Mouse (Mus musculus): ENCODE measurements at regions not wholly inside any gene's neighbourhood (a gene's known extent, or its start where the extent isn't known, plus 50 kb on each side); places are given as distances from the start of the nearest gene placed in this dataset.

DNA sequence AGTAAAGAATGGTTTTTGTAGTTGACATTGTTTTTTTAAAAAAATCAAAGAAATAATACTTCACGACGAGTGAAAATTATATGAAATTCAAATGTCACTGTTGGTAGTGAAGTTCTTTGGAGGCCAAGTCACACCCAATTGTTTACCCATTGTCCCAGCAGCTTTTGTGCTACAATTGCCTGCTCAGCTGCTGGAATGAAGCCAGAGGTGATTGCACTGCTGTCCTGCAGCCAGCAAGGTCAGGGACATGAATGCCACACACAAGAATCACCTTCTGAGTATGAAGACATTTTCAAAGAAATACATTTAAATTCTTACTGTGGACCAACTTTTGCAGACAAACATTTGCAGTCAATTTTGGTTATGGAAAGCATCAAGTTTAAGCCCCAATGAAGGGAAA, 215.9 kb upstream of the Prdm1 start:
- peak in 1 of 2 experiments; percentile 29 for DNase-seq (ENCODE audit: low spot score in 2 of 2)

DNA sequence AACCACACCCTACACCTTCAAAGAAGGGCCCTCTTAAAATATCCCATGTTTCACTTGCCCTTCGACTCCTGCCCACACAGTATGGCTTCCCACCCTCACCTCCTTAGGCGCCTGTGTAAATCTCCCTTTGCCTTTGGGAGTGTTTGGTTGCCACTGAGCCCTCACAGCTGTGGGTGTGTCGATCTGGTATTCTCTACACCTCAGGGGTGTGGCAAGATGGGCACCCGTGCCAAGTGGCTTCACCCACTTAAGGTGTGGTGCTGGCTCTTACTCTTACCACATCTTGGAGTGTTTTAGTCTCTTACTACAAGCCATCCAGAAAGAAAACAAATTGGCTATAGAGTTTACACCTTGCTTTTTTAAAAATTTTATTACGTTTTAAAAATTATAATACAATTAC, 205.3 kb upstream of the Prdm1 start:
- DNase-seq (ENCODE audit: low spot score in 2 of 2) = no peak

DNA sequence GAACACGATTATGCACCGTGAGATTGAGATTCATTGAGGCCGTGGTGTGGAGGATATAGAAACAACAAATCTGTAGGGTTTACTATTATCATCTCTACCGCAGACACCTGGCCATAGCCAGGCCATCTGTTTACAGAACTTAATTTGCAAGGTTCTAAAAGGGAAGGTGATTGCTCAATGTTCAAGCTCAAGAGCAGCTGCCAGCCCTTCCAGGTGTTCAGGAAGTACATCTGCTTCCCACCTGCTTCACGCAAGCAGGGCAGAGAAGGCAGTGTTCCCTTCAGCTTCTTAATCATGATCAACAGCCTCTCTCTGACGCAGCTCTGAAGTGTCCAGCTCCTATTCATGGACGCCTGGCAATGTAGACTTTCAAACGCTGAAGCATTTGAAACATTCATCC, 202.4 kb upstream of the Prdm1 start:
- no peak for DNase-seq (ENCODE audit: low spot score in 2 of 2)

DNA sequence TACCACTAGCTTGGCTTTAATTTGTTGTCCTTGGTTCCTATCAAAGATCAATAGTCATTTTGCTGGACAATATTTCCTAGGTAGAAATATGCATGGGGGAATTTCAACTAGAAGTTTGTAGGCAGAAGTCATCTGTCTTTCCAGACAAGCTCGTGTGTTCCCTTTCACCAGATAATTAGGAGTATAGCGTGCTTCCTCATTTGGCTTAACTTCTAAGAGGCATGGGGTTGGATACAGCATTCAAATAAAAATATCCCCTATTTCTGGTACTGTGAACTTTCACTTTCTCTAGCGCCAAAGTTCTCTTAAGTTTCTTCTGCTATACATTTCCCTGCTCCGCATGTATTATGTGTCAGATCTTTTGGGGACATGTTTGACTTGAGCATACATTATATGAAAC, 200.7 kb upstream of the Prdm1 start:
- DNase-seq (ENCODE audit: low spot score in 2 of 2) = no peak

DNA sequence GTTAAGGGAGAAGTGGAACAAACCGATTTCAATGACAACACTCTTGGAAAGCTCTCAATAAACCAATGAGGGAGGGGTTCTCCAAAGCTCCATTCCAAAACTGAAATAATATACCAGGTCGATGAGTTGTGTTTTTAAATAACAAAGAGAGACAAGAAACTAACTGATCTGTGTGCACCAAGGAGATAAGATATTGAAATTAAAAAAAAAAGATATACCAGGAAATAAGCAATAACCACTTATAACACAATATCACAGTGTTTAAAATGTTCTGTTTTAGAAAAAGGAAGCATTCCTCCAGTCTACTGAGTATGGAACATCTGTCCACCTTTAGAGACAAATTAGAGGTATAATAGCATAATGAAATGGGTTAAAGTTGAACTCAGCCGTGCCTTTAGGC, 196.3 kb upstream of the Prdm1 start:
- no peak for DNase-seq (ENCODE audit: low spot score in 2 of 2)

DNA sequence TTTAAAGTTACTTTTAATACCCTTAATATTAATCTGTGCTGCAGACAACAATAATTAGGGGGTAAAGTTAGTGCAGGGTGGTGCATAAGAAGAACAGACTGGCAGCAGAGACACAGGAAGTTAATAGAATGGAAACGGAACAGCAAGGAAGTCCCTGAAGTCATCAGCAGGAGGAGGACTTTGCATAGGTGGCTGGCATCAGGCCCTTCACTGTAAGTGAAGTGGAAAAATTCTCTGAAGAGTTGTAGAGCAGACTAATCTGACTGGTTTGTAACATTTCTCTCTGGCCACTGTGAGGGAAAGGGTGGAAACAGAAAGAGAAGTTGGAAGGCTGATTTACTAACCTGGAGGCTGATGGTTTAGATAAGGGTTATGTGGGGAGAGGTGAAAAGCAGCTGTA, 195.5 kb upstream of the Prdm1 start:
- no peak for DNase-seq (ENCODE audit: low spot score in 2 of 2)

DNA sequence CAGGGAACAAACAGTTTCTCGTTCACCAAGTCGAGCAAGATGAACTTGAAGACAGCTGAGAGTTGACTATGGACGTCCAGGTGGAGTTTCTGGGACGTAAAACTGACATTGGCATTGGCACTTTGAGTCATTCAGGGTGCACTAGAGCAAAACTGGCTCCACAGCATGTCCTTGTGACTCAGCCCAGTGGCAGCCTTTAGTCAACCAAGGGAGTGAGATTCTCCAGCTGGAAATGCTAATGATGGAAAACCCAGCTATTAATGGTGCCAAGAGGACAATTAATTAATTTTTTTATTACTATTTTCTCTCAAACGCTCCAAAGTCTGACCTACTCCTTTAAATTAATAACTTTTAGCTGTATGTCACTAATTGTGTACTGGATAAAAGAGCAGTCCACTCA, 195.0 kb upstream of the Prdm1 start:
- no peak for DNase-seq (ENCODE audit: low spot score in 2 of 2)

DNA sequence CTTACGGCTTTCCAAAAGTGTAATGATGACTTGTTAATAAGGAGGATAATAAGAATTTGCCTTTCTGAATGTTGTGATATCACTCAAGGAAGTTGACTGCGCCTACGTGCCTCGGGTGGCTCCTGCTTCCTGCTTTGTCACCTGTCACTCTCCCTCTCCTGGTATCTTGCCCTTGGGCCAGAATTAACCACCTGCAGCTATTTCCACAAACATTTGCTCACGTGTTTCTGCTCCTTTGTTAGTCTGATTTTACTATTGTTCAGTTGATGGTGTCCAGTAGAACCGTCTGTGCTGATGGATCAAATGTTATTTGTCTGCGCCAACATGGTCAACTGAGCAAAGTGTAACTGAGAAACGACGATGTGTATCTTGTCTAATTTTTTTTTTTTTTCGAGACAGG, 193.4 kb upstream of the Prdm1 start:
- DNase-seq (ENCODE audit: low spot score in 2 of 2) = no peak

DNA sequence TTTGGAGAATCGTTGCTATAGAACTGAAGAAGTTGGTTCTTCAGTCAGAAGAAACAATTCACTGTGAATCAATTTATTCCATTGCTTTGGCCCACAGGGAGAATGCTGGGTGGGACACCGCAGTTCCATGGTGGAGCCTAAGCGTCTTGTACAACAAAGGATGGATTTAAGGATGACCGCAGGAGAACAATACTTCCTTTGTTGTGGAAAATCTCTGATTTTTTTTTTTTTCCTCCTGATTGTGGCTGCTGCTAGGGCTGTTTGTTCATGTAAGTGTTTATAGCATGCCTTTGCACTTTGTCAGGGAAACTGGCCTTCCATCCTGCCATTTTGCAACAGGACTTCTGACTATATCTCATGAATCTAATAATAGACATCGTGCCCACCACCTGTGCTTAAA, 188.3 kb upstream of the Prdm1 start:
- DNase-seq (ENCODE audit: low spot score in 2 of 2) = no peak

DNA sequence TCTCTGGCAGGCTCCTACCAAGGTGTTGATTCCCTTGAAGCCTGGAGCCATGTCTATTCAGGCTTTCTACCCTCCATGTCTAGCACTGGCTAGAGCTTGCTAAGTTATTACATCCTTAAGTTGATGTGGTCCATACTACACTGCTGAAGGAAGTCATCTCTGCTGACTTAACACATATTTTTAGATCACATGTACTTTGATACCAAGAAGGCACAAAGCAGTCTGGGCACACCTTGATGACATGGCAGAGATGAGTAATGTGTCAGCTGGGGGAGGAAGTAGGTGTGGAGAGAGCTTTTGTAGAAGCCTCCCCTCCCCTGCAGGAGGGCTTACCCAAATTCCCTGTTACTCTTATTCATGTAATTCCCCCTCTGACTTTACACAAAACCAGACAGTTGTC, 187.6 kb upstream of the Prdm1 start:
- no peak for DNase-seq (ENCODE audit: low spot score in 2 of 2)

DNA sequence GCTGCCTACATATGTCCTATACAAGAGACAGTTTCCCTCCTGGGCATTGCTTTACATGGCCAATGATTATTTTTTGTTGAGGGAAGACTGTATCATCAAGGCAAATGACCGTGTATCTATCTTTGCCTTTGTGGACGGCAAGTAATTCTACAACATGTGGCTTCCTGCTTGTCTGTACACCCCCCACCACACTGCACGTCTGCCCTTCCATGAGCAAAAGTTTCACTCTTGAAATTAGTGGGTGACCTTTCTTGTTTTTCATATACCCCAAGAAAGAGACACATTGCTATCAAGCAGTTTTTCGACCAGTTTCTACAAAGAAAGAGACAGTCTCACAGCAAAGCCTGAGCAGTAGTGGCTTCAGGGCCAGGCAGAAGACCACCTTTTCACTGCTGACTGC, 180.5 kb upstream of the Prdm1 start:
- DNase-seq (ENCODE audit: low spot score in 2 of 2) = no peak

DNA sequence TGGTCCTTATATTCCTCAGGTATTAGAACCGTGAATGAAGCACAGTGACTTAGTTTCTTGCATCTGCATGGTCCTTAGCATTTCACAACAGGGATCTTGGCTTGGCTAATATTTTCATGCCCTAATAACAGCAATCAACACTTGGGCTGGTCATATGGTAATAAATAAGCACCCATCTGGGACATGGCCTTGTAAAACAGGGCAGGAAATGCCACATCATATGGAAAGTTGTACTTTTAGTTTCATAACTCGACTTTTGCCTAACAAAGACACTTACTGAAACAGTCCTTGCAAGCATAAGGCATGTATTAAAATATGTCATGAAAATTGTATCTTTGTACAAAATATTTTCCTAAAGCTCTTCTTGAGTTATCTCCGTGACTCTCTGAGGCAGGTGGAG, 175.8 kb upstream of the Prdm1 start:
- DNase-seq (ENCODE audit: low spot score in 2 of 2) = no peak

DNA sequence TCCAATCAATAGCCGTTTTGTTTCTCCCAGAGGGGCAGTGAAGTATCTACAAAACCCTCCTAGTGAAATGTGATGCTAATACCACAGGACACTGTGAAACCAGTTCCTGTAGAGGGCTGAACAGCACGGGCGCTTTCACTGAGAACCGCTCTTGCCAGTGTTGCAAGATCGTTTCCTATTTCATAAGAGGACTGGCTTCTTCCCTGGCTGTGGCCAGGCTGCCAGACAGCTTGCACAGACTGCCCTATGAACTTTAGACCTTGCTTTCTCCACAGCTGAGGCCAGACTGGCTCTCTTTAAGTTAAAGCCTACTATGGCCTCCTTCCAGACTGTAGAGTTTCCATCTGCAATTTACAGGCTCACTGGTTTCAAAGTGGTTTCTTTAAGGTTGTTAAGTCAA, 173.8 kb upstream of the Prdm1 start:
- no peak for DNase-seq (ENCODE audit: low spot score in 2 of 2)

DNA sequence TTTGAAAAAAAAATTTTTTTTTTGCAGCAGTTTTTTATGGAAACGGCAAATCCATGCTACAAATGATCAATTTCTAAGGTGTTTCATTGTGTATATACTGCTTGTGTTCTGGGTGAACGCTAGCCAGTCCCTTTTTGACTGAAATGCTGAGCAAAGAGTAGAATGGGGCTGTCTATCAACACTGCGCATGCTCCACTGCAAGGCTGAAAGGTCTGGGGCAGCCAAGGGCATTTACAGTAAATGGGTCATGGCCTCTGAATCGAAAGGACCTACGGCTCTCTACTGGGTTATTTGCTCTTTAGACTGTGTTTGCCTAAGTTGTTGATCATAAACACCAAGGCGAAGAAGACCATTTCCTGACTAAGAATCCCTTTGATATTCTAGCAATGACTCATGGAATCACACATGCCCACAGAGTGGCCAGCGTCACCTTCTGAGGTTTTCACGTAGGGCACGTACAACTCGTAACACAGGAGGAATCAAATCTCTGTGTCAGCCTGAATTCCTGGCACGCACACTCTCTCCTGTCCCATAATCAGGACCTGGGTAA, 171.8 kb upstream of the Prdm1 start:
- no peak for DNase-seq (ENCODE audit: low spot score in 2 of 2)

DNA sequence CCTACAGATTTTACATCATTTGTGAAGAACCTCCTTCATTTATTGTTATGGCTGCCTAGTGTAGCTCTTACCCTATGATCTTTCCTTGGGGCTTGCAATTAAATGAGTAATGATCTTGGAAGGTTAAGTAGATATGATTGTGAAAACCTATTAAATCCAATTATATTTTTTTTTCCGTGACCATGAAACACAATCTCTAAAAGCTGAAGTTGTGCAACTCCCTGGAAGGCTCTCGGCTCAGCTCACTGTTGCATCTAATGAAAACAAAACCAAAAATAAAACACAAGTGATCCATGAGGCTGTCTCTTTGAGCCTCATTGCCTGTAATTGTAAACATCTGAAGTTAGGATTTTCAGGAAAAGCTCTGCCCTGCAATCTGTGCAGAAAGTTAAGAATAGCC, 169.7 kb upstream of the Prdm1 start:
- no peak for DNase-seq (ENCODE audit: low spot score in 2 of 2)

DNA sequence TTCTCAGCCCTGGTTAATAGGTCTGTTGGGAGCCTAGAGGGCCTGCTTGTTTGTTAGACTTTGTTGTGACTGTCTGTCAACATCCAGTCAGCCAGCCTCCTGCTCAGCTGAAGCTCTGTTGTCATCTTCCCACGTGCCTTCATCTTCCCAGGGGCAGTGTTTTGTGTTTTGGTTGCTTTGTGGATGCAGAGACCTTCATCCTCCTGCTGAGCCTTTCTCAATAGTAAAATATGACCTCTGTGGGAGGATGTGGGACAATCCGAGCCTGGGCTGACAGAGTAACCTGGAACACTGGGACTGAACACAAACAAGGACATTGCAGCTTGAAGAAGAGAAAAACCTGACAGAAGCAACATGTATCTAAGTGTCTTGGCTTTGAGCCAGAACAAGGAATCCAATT, 168.7 kb upstream of the Prdm1 start:
- no peak for DNase-seq (ENCODE audit: low spot score in 2 of 2)

DNA sequence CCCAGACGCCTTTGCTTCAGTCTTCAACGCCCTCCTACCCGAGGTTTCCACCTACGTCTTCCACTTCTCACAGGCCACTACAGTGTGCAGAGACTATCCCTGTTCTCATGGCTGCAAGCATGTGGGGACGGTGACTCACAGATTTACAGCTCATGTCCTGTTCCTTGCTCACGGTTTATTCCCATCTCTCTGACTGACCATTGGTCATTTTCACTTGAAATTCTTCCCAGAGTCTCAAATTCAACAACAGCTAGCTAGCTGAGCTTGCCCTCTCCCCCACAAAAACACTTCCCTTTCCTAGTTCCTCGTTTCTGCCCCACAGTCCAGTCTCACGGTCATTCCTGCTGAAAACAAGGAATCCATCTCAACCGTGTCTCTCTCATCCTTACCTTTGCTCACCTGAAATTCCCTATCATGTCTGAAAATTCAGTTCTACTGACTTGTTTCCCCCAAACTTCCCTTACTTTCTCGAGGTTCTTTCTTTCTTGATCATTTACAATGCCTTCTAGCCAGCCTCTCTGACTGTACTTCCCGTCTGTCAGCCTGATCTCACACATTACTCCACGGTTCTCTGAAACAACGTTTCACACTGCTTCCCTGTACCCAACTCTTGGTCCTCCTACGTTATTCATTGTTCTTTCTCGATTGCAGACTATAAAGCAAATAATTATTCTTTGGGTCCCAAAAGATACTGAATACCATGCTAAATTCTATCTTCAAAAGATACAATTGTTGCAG, 163.5 kb upstream of the Prdm1 start:
- DNase-seq (ENCODE audit: low spot score in 2 of 2) = no peak

DNA sequence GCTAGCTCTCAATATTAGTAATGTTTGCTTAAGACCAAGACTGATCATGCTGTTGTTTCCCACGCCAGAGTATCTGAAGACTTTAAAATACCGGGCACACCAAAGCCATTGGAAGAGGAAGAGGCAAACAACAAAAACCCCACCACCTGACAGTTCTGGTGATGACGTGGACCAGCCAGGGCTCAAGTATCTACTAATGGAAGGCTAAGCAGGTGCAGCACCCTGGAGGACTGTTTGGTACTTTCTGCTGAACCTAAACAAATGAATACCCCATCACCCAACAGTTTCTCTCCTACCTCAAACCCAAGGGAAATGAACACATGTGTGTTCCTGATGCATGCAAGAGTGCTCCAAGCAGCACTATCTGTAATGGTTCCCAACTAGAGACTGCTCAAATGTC, 160.3 kb upstream of the Prdm1 start:
- no peak for DNase-seq (ENCODE audit: low spot score in 2 of 2)

DNA sequence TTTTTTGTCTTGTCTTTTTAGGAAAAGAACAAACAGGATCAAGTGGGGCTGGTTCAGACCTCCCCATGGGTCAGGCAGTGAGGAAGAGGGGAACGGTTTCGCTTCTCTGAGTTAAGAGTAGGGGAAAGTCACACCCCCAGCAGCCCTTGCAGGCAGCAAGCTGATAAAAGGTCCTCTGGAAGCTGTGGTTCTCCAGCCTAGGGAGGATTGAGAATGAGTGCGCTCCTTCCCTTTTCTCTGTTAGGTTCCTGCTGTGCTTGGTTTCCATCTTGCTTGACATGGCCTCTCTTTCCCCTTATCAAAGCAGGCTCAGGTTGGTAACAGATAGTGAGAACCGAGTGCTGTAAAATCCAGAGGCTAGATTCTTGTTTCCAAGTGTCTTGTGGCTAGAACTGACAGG, 157.8 kb upstream of the Prdm1 start:
- no peak for DNase-seq (ENCODE audit: low spot score in 2 of 2)

DNA sequence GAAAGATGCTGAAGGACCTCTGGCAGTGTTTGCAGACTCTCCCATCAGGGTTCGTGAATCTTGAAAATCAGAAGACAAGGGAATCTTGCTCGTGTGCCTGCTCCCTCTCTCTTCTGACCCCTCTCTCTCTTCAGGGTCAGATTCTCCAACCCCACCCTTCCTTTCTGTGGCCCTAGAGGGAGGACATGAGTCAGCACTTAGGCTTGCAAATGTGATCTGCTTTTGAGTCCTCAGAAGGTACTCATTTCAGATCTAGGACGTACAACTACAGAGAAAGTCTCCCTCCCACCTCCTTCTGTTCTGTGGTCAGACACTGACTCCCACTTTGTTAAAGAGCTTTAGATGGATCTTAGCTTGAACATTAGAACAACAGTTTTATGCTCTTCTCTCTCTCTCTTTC, 156.9 kb upstream of the Prdm1 start:
- no peak for DNase-seq (ENCODE audit: low spot score in 2 of 2)

DNA sequence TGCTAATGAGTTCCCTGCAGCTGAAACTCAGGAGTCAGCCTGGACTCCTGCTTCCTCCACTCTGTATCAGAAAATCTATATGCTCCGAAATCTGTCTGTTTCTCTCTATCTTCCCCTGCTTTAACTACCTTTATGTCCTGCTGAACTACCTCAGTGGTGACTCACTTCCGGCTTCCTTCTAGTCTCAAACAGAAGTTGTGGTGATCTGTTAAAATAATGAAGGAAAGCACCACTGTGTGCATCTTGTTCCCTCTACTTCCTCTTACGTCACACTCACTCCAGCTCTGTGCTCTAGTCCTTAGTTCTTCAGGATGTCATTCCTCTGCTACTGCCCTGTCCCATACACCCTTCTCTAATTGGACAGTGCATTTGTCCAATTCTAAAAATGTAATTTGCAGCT, 148.2 kb upstream of the Prdm1 start:
- no peak for DNase-seq (ENCODE audit: low spot score in 2 of 2)

DNA sequence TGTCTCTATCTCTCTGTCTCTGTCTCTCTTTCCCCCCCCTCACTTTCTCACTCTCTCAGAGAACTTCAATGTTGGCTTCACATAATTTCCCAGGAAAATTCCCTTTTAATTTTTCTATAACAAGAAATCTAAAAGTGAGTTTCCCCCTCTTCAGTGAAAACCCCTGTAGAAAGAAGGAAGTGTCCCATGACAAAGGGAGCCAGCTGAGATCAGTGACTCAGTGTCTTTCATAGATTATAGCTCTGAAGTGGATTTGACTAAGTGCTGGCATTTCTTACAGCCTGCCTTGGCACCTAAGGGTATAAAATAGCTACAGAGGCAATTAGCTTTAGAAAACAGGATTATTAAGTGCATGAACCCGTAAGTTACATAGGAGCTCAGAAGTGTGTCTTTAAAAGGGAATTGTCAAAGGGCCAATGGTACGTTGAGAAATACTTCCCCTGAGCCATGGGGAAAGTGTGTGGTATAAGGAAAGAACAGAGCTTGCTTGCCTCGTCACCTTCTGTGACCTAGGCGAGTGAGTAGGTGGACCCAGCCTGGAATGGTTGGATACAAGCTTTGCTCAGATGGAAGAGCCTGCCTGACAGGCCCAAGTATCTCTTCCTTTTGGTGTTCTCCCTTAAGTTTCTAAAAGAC, 137.3 kb upstream of the Prdm1 start:
- no peak for DNase-seq (ENCODE audit: low spot score in 2 of 2)

DNA sequence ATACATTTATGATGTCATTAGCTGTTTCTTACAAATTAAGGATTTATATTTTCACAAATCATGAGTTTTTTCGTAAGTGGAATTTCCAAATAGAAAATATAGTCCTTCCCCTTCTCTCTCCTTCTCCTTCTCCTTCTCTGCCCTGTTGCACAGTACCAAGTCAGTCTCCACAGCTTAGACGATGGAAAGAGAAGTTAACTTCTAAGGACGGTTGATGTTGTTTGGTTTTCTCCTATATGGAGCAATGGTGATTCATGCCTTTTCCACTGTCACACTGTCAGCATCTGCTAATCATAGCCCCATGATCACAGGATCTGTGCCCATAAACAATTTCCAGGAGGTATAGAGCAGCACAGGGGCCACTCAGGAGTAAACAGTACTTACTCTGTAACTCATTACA, 131.2 kb upstream of the Prdm1 start:
- no peak for DNase-seq (ENCODE audit: low spot score in 2 of 2)
